Mouse (Mus musculus) lung, postnatal 14 days (tissue): ENCODE results near the gene Gbp10.
"Not testable (repeated sequence)": the region's sequence is repeated elsewhere in the genome, so short reads cannot be mapped to it uniquely, and the experiment has no call there.

Source experiments
- DNase-seq: peaks from one replicate; pipeline ENCODE4 v3.0.0; 2021

The Gbp10 gene

DNA sequence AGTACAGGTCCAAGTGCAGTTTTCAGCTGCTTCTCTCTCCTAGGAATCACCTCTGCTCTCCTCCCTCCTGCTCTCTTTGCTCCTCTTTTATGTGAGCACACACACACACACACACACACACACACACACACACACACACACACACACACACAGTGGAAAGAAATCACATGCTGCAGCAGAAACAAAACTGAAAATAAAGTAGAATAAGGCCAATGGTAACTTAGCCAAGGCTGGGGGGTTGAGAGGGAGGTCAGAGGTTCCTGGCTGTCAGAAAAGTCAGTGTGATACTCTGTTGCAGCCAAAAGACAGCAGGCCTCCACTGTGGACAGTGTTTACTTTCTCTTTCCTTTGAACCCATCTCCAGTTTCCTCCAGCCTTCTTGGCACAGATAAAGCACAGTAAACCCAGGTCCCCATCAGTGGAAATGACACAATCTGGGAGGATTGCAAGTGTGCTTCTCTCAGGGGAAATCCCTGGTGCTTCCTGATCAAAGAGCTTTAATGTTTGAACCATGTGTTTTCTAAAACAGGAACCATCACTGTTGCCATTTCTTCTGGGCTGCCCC is at the start of gene Gbp10:
TSS of gene Gbp10 (minus strand) at position 51 of the 565 bp plus-strand sequence.
- DNase-seq: peak; percentile 10

DNA sequence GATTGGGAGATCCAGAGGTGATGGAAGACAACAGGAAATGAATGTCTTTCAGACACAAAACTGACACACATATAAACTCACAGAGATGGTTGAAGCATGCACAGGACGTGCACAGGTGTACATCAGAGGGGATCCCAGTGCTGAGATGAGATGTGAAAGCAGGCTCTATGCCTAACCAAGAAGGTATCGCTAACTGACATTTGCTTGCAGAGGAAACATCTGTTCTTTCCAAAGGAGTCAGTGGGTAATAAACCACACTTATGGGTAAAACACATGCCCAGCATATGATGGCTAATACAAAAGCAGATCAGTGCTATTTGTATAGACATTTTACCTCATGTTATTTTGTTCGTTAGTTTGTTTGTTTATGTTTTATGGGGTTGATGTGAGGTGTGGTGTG is 21.3 kb upstream of the Gbp10 start:
- DNase-seq: not testable (repeated sequence)

DNA sequence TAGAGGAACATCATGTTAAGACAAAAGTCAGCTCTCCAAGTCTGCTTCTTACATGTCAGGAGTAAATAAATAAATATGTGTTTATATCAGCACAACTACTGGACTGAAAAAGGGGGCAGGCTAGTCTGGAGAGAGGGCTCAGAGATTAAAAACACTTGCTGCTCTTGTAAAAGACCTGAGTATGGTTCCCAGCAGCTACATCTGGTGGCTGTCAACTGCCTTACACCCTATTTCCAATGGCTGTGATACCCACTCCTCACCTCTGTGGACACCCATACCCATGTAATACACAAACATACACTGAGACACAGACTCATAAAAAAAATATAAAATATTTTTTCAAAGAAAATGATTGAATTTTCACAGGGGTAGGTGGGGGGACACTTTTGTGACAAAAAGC is 13.2 kb upstream of the Gbp10 start:
- no peak for DNase-seq

DNA sequence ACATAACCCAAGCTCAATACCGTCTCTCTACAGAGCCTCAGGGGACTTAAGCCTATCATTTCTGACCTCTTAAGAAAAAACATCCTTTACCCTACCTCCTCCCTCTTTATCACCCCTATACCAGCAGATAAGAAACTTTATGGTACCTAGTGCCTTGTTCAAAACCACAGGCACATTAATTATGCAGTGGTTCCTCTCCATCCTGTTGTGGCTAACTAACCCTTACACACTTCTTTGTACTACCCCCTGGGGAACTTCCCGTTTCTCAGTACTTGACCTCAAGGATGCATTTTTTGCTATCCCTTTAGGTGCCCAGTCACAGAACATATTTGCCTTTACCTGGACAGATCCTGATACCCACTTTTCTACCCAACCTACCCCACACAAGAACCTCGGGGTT is 5.4 kb upstream of the Gbp10 start:
- not testable (repeated sequence) for DNase-seq

DNA sequence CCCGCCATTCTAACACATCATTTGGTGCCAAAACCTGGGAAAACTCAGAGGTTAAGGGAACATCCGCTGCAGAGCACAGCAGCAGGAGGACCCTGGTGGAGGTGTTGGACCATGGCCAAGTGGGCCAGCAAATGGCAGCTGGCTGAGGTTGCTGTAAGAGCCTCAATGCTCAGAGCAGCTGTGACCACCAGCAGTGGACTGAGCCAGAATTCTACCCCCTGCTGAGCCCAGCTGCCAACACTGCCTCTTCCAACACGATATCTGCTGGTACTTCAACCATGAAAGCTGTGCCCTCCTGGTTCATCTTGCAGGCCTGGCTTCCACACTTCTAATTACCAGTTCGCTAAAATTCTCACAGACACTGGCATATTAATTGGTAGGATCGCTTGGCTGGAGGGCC is 1.6 kb upstream of the Gbp10 start:
- DNase-seq: not testable (repeated sequence)

DNA sequence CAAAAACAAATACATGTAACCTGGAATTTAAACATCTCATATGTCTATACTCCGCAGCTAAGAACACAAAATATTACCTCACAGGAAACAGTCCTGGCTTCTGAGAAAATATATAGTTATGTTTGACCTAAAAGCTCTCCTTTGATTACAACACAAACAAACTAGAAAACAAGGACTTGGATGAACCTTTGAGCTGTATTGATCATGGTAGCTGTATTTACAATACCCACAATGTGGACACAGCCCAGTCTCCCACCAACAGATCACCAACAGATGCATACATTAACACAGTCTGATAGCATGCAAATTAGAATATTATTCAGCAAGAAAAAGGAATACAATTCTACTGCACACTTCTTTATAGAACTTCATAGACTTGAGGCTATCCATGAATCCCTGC is 931 bp downstream of the Gbp10 start:
- not testable (repeated sequence) for DNase-seq

DNA sequence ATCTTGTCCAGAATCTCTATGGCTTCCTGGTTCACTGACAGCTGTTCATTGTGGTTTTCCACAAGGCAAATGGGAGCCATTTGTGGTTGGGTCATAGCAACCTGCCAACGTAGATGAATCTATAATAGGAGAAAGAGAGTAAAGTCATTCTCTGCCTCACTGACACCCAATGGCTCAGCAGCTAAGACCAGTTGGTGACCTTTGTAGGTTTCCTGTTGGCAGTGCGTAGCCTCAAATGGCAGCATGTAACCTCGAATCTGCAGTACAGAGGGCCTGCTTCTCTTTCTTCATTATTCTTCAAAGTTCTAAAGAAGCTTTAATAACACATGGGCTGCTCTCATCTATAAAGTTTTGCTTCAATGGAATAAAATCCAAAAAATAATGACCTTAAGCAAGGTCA is 3.3 kb downstream of the Gbp10 start:
- not testable (repeated sequence) for DNase-seq

DNA sequence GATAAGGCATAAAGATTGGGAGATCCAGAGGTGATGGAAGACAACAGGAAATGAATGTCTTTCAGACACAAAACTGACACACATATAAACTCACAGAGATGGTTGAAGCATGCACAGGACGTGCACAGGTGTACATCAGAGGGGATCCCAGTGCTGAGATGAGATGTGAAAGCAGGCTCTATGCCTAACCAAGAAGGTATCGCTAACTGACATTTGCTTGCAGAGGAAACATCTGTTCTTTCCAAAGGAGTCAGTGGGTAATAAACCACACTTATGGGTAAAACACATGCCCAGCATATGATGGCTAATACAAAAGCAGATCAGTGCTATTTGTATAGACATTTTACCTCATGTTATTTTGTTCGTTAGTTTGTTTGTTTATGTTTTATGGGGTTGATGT is 30.4 kb downstream of the Gbp10 start:
- DNase-seq: not testable (repeated sequence)

DNA sequence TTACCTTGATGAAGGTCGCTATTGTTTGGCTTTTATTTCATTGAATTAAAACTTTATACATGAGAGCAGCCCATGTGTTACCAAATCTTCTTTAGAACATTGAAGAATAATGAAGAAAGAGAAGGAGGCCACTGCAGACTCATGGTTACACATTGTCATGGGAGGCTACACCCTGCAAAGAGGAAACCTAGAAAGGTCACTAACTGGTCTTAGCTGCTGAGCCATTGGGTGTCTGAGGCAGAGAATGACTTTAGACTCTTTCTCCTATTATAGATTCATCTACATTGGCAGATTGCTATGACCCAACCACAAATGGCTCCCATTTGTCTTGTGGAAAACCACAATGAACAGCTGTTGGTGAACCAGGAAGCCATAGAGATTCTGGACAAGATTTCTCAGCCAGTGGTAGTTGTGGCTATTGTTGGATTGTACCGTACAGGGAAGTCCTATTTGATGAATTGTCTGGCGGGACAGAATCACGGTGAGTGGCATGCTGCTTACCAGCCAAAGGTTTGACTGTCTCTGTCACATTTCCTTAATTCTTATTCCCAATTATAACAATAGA is 38.5 kb downstream of the Gbp10 start:
- not testable (repeated sequence) for DNase-seq

DNA sequence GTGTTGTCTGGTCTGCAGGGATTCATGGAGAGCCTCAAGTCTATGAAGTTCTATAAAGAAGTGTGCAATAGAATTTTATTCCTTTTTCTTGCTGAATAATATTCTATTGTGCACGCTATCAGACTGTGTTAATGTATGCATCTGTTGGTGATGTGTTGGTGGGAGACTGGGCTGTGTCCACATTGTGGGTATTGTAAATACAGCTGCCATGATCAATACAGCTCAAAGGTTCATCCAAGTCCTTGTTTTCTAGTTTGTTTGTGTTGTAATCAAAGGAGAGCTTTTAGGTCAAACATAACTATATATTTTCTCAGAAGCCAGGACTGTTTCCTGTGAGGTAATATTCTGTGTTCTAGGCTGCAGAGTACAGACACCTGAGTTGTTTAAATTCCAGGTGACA is 40.2 kb downstream of the Gbp10 start:
- not testable (repeated sequence) for DNase-seq

DNA sequence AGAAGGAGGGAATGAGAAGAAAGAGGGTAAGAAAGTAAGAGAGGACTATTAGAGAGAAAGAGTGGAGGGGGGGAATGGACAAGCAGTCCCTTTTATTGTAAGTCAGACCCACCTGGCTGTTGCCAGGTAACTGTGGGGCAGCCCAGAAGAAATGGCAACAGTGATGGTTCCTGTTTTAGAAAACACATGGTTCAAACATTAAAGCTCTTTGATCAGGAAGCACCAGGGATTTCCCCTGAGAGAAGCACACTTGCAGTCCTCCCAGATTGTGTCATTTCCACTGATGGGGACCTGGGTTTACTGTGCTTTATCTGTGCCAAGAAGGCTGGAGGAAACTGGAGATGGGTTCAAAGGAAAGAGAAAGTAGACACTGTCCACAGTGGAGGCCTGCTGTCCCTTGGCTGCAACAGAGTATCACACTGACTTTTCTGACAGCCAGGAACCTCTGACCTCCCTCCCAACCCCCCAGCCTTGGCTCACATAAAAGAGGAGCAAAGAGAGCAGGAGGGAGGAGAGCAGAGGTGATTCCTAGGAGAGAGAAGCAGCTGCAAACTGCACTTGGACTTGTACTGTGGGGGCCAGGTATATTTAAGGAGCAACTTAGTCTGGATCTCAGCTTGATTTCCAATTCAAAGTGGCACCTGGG is 41.3 kb downstream of the Gbp10 start:
- DNase-seq: not testable (repeated sequence)

DNA sequence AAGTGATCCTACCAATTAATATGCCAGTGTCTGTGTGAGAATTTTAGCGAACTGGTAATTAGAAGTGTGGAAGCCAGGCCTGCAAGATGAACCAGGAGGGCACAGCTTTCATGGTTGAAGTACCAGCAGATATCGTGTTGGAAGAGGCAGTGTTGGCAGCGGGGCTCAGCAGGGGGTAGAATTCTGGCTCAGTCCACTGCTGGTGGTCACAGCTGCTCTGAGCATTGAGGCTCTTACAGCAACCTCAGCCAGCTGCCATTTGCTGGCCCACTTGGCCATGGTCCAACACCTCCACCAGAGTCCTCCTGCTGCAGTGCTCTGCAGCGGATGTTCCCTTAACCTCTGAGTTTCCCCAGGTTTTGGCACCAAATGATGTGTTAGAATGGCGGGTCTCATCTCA is 43.0 kb downstream of the Gbp10 start:
- not testable (repeated sequence) for DNase-seq

DNA sequence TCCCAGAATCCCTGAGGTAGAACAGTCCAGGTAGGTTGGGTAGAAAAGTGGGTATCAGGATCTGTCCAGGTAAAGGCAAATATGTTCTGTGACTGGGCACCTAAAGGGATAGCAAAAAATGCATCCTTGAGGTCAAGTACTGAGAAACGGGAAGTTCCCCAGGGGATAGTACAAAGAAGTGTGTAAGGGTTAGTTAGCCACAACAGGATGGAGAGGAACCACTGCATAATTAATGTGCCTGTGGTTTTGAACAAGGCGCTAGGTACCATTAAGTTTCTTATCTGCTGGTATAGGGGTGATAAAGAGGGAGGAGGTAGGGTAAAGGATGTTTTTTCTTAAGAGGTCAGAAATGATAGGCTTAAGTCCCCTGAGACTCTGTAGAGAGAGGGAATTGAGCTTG is 46.8 kb downstream of the Gbp10 start:
- not testable (repeated sequence) for DNase-seq

DNA sequence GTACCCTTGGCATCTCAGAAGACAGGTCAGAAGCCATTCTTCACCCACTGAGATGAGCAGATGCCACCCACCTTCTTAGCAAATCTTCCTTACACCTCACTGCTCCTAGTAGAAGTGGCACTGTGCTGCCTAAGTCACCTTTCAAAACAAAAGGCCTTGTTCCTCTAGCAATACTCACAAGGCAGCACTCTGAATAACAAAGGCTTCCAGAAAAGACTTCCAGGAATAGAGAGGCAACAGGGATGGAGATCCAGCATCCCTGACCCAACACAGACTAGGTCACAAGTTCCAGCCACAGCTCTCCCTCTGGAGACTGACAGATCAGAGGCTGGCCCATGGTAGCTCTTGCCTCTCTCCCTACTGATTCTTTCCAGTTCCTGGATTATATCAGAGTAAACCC is 57.9 kb downstream of the Gbp10 start:
- DNase-seq: no peak
